Mouse (Mus musculus): Measurements from ENCODE around the gene Psme1. TPM values are rescaled to one million over a fixed set of nuclear protein-coding genes. Genes with fewer than 3 reads are reported as not detected.
A peak's percentile ranks its signal among the peaks of the same experiment; 100 is the strongest.

Psme1 gene
- polyA plus RNA-seq, 1 experiment, result 382 TPM

- no peak overlapping the region for H3K27ac ChIP-seq (ENCODE audit: insufficient read depth, low read depth, low read length)
- TF ChIP-seq POLR2A (IDR thresholded peaks at IDR 0.05; ENCODE audit: borderline replicate concordance, low read depth, low read length) (no peak), CTCF (IDR thresholded peaks at IDR 0.05; ENCODE audit: low read depth, low read length) (no peak)
Observed at GRCm38 (mm10) chr14:55565748-55566147, 12.2 kb upstream of the Psme1 start.

GRCm38 (mm10) chr14:55567496-55567895, 10.4 kb upstream of the Psme1 start:
- Histone ChIP-seq H3K4me1 (ENCODE audit: control insufficient read depth, insufficient read depth, low read length) (no peaks in the 10 kb centered on the region), H3K4me3 (ENCODE audit: insufficient read depth, low read length) (no peak overlapping the region), H3K27ac (ENCODE audit: insufficient read depth, low read depth, low read length) (no peak overlapping the region)
- no peak for TF ChIP-seq CTCF (IDR thresholded peaks at IDR 0.05; ENCODE audit: low read depth, low read length)
- no peak for TF ChIP-seq POLR2A (IDR thresholded peaks at IDR 0.05; ENCODE audit: borderline replicate concordance, low read depth, low read length)

More at GRCm38 (mm10) chr14:55565748-55566147, 12.2 kb upstream of the Psme1 start:
- Histone ChIP-seq H3K4me3 (ENCODE audit: insufficient read depth, low read length) (no peak overlapping the region), H3K4me1 (ENCODE audit: control insufficient read depth, insufficient read depth, low read length) (peaks cover 5% of the 10 kb centered on the region)

- peaks cover under 1% of the 10 kb centered on the region; the same call in 1 of the 2 replicates for H3K4me1 ChIP-seq (ENCODE audit: control insufficient read depth, insufficient read depth, low read length)
- TF ChIP-seq CTCF (IDR thresholded peaks at IDR 0.05; ENCODE audit: low read depth, low read length) (no peak), POLR2A (IDR thresholded peaks at IDR 0.05; ENCODE audit: borderline replicate concordance, low read depth, low read length) (no peak)
- no peak overlapping the region for H3K27ac ChIP-seq (ENCODE audit: insufficient read depth, low read depth, low read length)
- H3K4me3 ChIP-seq (ENCODE audit: insufficient read depth, low read length), result no peak overlapping the region
Observed at GRCm38 (mm10) chr14:55570588-55570987, 7.3 kb upstream of the Psme1 start.

GRCm38 (mm10) chr14:55571760-55572159, 6.2 kb upstream of the Psme1 start:
- H3K27ac ChIP-seq (ENCODE audit: insufficient read depth, low read depth, low read length), result no peak overlapping the region

GRCm38 (mm10) chr14:55575302-55575701, 2.6 kb upstream of the Psme1 start, which contains the start of gene Fitm1:
Gene Fitm1, plus strand, starts transcription at chr14:55575617.
- no peak within 1 kb of the TSS for H3K27ac ChIP-seq (ENCODE audit: insufficient read depth, low read depth, low read length)
- TF ChIP-seq CTCF (IDR thresholded peaks at IDR 0.05; ENCODE audit: low read depth, low read length) (no peak), POLR2A (IDR thresholded peaks at IDR 0.05; ENCODE audit: borderline replicate concordance, low read depth, low read length) (no peak)
- H3K4me1 ChIP-seq (ENCODE audit: control insufficient read depth, insufficient read depth, low read length), result peaks cover 12% of the 10 kb centered on the region
- no peak within 1 kb of the TSS for H3K4me3 ChIP-seq (ENCODE audit: insufficient read depth, low read length)

More at GRCm38 (mm10) chr14:55571760-55572159, 6.2 kb upstream of the Psme1 start:
- TF ChIP-seq CTCF (IDR thresholded peaks at IDR 0.05; ENCODE audit: low read depth, low read length) (no peak), POLR2A (IDR thresholded peaks at IDR 0.05; ENCODE audit: borderline replicate concordance, low read depth, low read length) (no peak)
- no peak overlapping the region for H3K4me3 ChIP-seq (ENCODE audit: insufficient read depth, low read length)
- H3K4me1 ChIP-seq (ENCODE audit: control insufficient read depth, insufficient read depth, low read length), result peaks cover 5% of the 10 kb centered on the region

- Histone ChIP-seq H3K4me3 (ENCODE audit: insufficient read depth, low read length) (no peak overlapping the region), H3K27ac (ENCODE audit: insufficient read depth, low read depth, low read length) (no peak overlapping the region), H3K4me1 (ENCODE audit: control insufficient read depth, insufficient read depth, low read length) (peaks cover 12% of the 10 kb centered on the region)
- TF ChIP-seq CTCF (IDR thresholded peaks at IDR 0.05; ENCODE audit: low read depth, low read length), result no peak
- no peak for TF ChIP-seq POLR2A (IDR thresholded peaks at IDR 0.05; ENCODE audit: borderline replicate concordance, low read depth, low read length)
Observed at GRCm38 (mm10) chr14:55575711-55576110, 2.2 kb upstream of the Psme1 start.

- peaks cover 12% of the 10 kb centered on the region for H3K4me1 ChIP-seq (ENCODE audit: control insufficient read depth, insufficient read depth, low read length)
- no peak overlapping the region for H3K4me3 ChIP-seq (ENCODE audit: insufficient read depth, low read length)
- TF ChIP-seq CTCF (IDR thresholded peaks at IDR 0.05; ENCODE audit: low read depth, low read length), result no peak
- no peak for TF ChIP-seq POLR2A (IDR thresholded peaks at IDR 0.05; ENCODE audit: borderline replicate concordance, low read depth, low read length)
- no peak overlapping the region for H3K27ac ChIP-seq (ENCODE audit: insufficient read depth, low read depth, low read length)
Observed at GRCm38 (mm10) chr14:55576376-55576775, 1.5 kb upstream of the Psme1 start.

- TF ChIP-seq CTCF (IDR thresholded peaks at IDR 0.05; ENCODE audit: low read depth, low read length) (no peak), POLR2A (IDR thresholded peaks at IDR 0.05; ENCODE audit: borderline replicate concordance, low read depth, low read length) (no peak)
- Histone ChIP-seq H3K27ac (ENCODE audit: insufficient read depth, low read depth, low read length) (peak overlapping the region; percentile 70), H3K4me1 (ENCODE audit: control insufficient read depth, insufficient read depth, low read length) (peaks cover 12% of the 10 kb centered on the region), H3K4me3 (ENCODE audit: insufficient read depth, low read length) (peak overlapping the region; percentile 98)
Observed at GRCm38 (mm10) chr14:55578668-55579269, 846 bp downstream of the Psme1 start.

GRCm38 (mm10) chr14:55579511-55580496, 1.9 kb downstream of the Psme1 start:
- no peak overlapping the region for H3K4me3 ChIP-seq (ENCODE audit: insufficient read depth, low read length)
- peaks cover 18% of the 10 kb centered on the region for H3K4me1 ChIP-seq (ENCODE audit: control insufficient read depth, insufficient read depth, low read length)
- H3K27ac ChIP-seq (ENCODE audit: insufficient read depth, low read depth, low read length), result no peak overlapping the region

More at GRCm38 (mm10) chr14:55579511-55580496, 1.9 kb downstream of the Psme1 start:
- TF ChIP-seq CTCF (IDR thresholded peaks at IDR 0.05; ENCODE audit: low read depth, low read length) (no peak), POLR2A (IDR thresholded peaks at IDR 0.05; ENCODE audit: borderline replicate concordance, low read depth, low read length) (no peak)

Data from bone marrow macrophage, adult 2 months (primary cell).